Mouse (Mus musculus) thymus, adult 2 months (tissue): ENCODE measurements at regions not wholly inside any gene's neighbourhood (a gene's known extent, or its start where the extent isn't known, plus 50 kb on each side); places are given as distances from the start of the nearest gene placed in this dataset.

Experiments used
- DNase-seq: peaks from one replicate; pipeline ENCODE4 v3.0.0; 2021
- H3K27ac ChIP-seq: fragments of 200-500 bp; 2 replicates; pipeline ENCODE4 v1.5.1; 2012; ENCODE audit warnings: low read length, control low read depth; ENCODE audit not compliant: control insufficient read depth, insufficient read depth
- H3K27me3 ChIP-seq: fragments of 200-500 bp; 2 replicates; pipeline ENCODE4 v1.6.1; 2012; ENCODE audit warnings: mild to moderate bottlenecking, low read length, moderate library complexity, mixed read lengths; ENCODE audit not compliant: control insufficient read depth, insufficient read depth
- H3K36me3 ChIP-seq: fragments of 200-500 bp; 2 replicates; pipeline ENCODE4 v1.6.1; 2012; ENCODE audit warnings: mild to moderate bottlenecking, low read length, moderate library complexity; ENCODE audit not compliant: control insufficient read depth, insufficient read depth
- H3K4me1 ChIP-seq: fragments of 200-500 bp; replicated peaks from 2 replicates; pipeline ENCODE4 v1.6.1; 2012; ENCODE audit warnings: low read length; ENCODE audit not compliant: control insufficient read depth, insufficient read depth
- H3K4me3 ChIP-seq: fragments of 200-500 bp; 2 replicates; pipeline ENCODE4 v1.5.1; 2012; ENCODE audit warnings: mild to moderate bottlenecking, low read length, control low read depth, moderate library complexity; ENCODE audit not compliant: control insufficient read depth, insufficient read depth
- CTCF ChIP-seq: fragments of 200-500 bp; IDR thresholded peaks from 2 replicates; pipeline ENCODE4 v1.5.1; 2012; ENCODE audit warnings: mild to moderate bottlenecking, control low read depth, low read length, moderate library complexity, borderline replicate concordance; ENCODE audit not compliant: control insufficient read depth, poor library complexity, insufficient read depth; ENCODE audit errors: extremely low read depth
- POLR2A ChIP-seq: fragments of 200-500 bp; IDR thresholded peaks from 2 replicates; pipeline ENCODE4 v1.6.1; 2012; ENCODE audit warnings: mild to moderate bottlenecking, low read length, control low read depth, moderate library complexity; ENCODE audit not compliant: control insufficient read depth, poor library complexity, insufficient read depth; ENCODE audit errors: extremely low read depth
- WGBS: fragments of 180-500 bp; shearing (Covaris S2); methylation state at CpG from one replicate; pipeline ENCODE4 v1.1.7; 2018; 5-methylcytosine and 5-hydroxymethylcytosine counted together

DNA sequence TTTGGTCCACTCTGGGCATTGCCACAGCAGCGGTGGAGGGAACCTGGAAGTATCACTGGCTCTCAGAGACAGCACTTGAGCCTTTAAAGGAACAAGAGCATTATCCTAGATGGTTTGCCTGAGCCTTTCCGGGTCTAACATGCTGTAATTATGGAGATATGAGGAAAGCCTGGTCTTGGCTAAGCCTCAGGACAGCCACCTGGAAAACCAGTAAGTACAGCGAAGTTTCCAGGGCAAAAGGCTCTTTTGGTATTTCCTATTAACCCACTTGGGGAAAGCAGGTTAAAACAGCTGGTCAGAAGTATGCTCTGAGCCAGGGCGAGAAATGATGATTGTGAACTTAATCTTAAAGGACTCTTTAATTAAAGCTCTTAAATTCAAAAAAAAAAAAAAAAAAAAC, 777.5 kb downstream of the Slc4a3 start:
- no peak for DNase-seq
- 84% methylated on average over 4 of the region's 4 CpGs for WGBS
- TF ChIP-seq CTCF (no peak), POLR2A (no peak)

DNA sequence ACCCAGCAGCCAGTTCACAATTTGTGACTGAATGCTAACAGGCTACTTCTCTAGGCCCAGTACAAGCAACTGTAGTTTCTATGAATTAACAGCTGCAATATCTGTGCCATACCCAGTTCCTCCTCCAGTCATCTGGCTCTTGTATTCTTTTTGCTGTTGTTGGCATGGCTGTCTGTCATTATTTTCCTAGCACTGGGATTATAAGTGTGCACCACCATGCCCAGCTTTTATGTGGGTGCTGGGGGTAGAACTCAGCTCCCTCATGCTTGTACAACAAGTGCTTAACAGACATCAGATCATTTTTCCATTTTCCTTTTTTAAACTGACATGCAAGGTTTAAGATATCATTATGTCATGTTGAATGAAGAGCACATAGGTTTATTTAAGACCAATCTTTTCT, 789.9 kb downstream of the Slc4a3 start:
- TF ChIP-seq CTCF (no peak), POLR2A (no peak)

More for the DNA sequence above, 777.5 kb downstream of the Slc4a3 start:
- Histone ChIP-seq H3K27ac (no peak overlapping the region), H3K4me1 (no peaks in the 10 kb centered on the region), H3K4me3 (no peak overlapping the region), H3K36me3 (no peaks in the 10 kb centered on the region), H3K27me3 (no peaks in the 10 kb centered on the region)

DNA sequence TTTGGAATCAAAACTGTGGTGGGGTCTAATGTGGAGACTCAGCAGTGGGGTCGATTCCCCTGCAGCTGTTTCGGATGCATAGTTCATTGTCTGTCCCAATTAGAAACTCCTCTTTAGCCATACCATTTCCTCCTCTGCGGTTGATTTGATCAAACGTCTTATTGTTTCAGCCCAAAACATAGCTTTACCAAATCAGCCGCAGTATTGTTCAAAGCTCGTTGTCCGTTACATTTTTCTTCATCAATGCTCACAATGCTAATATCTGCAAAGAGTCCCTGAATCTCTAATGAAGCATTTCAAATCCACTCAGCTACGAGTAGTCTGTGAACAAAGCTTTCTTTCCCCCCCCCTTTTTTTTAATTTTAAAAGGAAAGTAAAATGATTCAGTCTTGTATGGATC, 816.0 kb downstream of the Slc4a3 start:
- TF ChIP-seq CTCF (no peak), POLR2A (no peak)
- no peak overlapping the region for H3K27ac ChIP-seq
- WGBS, result 94% methylated on average over 8 of the region's 8 CpGs

More for the DNA sequence above, 789.9 kb downstream of the Slc4a3 start:
- H3K36me3 ChIP-seq, result no peaks in the 10 kb centered on the region
- H3K4me3 ChIP-seq, result no peak overlapping the region
- DNase-seq, result no peak
- H3K27ac ChIP-seq, result no peak overlapping the region
- H3K27me3 ChIP-seq, result no peaks in the 10 kb centered on the region
- H3K4me1 ChIP-seq, result no peaks in the 10 kb centered on the region

DNA sequence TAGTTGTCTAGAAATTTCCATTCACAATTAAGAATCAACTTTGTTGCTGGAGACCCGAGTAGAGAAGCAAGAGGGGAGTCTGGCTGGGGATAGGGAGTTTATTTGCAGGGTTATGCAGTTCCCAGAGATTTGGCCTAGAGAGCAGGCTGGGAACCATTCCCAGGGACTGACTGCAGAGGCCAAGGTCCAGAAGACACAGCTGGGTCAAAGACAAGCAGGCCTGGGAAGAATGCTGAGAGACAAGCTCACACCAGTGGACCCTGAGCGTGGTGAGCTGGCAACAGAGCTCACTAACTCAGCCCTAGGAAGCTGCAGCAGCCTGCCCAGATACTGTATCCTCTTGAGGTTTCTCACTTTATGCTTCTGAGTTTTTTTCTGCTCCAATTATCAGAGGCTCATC, 827.9 kb downstream of the Slc4a3 start:
- Histone ChIP-seq H3K27me3 (no peaks in the 10 kb centered on the region), H3K27ac (no peak overlapping the region), H3K4me3 (no peak overlapping the region), H3K4me1 (no peaks in the 10 kb centered on the region), H3K36me3 (no peaks in the 10 kb centered on the region)
- WGBS, result 79% methylated on average over 2 of the region's 2 CpGs
- DNase-seq, result no peak
- TF ChIP-seq POLR2A (no peak), CTCF (no peak)

More for the DNA sequence above, 816.0 kb downstream of the Slc4a3 start:
- Histone ChIP-seq H3K4me3 (no peak overlapping the region), H3K36me3 (no peaks in the 10 kb centered on the region), H3K4me1 (no peaks in the 10 kb centered on the region), H3K27me3 (no peaks in the 10 kb centered on the region)
- DNase-seq, result no peak

DNA sequence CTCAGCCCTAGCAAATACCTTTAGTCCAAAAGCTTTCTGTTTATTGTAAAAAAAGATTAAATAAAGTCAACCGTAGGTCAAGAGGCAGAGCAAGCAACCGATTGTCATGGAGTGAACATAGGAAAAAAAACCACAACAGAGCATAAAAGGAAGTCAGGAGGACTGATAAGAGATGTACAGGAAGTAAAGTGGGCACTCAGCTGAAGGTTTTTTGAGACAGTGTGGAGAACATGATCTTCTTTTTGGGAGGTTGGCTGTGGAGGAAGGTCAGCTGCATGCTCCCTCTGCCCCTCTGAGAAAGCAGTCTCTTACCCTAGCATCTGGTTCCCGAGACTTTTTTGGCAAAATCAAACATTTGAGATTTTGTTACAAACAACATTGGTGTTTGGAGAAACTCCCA, 832.1 kb downstream of the Slc4a3 start:
- Histone ChIP-seq H3K4me3 (no peak overlapping the region), H3K27ac (no peak overlapping the region), H3K36me3 (no peaks in the 10 kb centered on the region), H3K27me3 (no peaks in the 10 kb centered on the region), H3K4me1 (no peaks in the 10 kb centered on the region)
- DNase-seq, result no peak
- TF ChIP-seq CTCF (no peak), POLR2A (no peak)
- 3% methylated on average over 3 of the region's 3 CpGs for WGBS

DNA sequence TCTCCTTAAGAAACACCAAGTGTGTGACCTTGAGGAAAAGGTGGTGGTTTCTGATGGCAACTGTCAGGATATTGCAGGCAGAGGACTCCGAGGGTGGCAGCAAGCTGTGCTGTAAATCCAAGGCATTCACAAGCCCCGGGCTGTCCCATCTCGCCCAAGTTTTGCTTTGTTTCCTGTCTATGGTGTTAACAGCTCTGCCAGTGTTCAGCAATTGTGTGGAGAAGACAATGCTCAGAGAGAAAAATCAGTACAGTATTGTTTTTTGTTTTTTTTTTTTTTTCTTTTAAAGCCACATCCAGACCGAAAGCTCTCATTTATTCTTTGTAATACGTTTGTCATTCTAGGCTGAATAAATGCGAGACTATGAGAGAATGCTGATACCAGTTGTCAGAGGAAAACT, 846.5 kb downstream of the Slc4a3 start:
- WGBS, result 61% methylated on average over 6 of the region's 6 CpGs
- TF ChIP-seq CTCF, result no peak
- no peak for TF ChIP-seq POLR2A
- no peaks in the 10 kb centered on the region for H3K4me1 ChIP-seq
- no peaks in the 10 kb centered on the region for H3K36me3 ChIP-seq
- H3K27ac ChIP-seq, result no peak overlapping the region
- DNase-seq, result no peak
- no peaks in the 10 kb centered on the region for H3K27me3 ChIP-seq
- H3K4me3 ChIP-seq, result no peak overlapping the region

DNA sequence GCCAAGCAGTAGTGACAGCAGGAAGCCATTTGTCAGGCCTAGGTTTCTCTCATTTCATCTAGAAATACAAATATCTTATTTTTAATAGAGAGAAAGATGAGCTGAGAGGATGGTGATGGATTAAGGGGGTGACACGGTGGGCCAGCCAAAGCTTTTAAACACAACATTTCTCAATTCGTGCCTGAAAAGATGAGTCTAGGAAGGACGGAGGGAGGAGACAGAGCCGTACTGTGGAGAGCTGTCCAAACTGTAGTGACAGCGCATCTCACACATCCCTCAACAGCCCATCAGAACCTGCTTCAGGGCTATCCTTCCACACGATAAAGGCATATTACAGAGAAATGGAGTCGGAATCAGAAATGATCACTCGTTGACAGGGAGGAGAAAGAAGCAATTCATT, 848.0 kb downstream of the Slc4a3 start:
- no peaks in the 10 kb centered on the region for H3K4me1 ChIP-seq
- no peak overlapping the region for H3K27ac ChIP-seq
- no peak for DNase-seq
- H3K36me3 ChIP-seq, result no peaks in the 10 kb centered on the region
- TF ChIP-seq CTCF (no peak), POLR2A (no peak)
- WGBS, result 95% methylated on average over 8 of the region's 8 CpGs
- H3K4me3 ChIP-seq, result no peak overlapping the region
- H3K27me3 ChIP-seq, result no peaks in the 10 kb centered on the region

DNA sequence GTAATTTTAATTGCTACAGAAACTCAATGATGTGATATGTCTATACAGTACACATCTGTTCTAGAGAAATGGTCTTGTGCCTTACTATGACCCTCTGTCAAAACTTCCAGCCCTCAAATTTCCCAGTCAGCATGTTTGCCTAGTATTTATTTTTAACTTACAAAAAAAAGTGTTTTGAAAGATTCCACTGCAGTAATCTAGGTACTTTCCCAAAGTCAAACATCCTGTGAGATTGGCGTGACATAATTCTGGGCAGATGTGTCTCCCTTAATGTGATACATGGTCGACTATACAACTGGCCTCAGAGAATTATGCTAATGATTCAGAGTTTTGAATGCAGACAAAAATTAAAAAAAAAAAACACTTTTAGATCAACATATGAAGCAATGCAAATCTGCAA, 856.8 kb downstream of the Slc4a3 start:
- H3K27ac ChIP-seq, result no peak overlapping the region
- no peaks in the 10 kb centered on the region for H3K4me1 ChIP-seq
- WGBS, result 93% methylated on average over 2 of the region's 2 CpGs
- TF ChIP-seq POLR2A (no peak), CTCF (no peak)
- H3K4me3 ChIP-seq, result no peak overlapping the region
- no peaks in the 10 kb centered on the region for H3K27me3 ChIP-seq
- DNase-seq, result no peak
- H3K36me3 ChIP-seq, result no peaks in the 10 kb centered on the region
